ENCODE assay signal across 8 mouse cellular contexts in genomic region chr12:15816740-15817178, GRCm38 (mm10). TPM values are rescaled to one million over a fixed set of nuclear protein-coding genes. Genes with fewer than 3 reads are reported as not detected.
DNase-seq lines count a peak whose midpoint lies in the region; ATAC-seq and TF ChIP-seq lines count a peak whose summit lies in the region.

Gene Trib2, minus strand, starts transcription at chr12:15816922.

- peak; percentile 78 for TF ChIP-seq CTCF in gastrocnemius, adult 2 months (IDR thresholded peaks at IDR 0.05)

- H3K9ac ChIP-seq in hindbrain, embryonic 16.5 days (ENCODE audit: low read depth, low read length): peak within 1 kb of the TSS; percentile 95

- peak within 1 kb of the TSS; percentile 97 for H3K4me3 ChIP-seq in gastrocnemius, adult 2 months
- H3K4me3 ChIP-seq in hindbrain, embryonic 16.5 days (ENCODE audit: low read length): peak within 1 kb of the TSS; percentile 85

- peak; percentile 94 for ATAC-seq in hindbrain, embryonic 16.5 days
- ATAC-seq in megakaryocyte, adult 5-6 weeks (ENCODE audit: poor library complexity, severe bottlenecking): peak; percentile 78

- intact Hi-C loops in gastrocnemius, adult 2 months (cut with DNase I): loop anchor here (1.0 to 10.0 kb wide), 10 partner anchors 34 to 716 kb away; no protein-coding TSS in a partner anchor

- H3K4me1 ChIP-seq in hindbrain, embryonic 16.5 days (ENCODE audit: control insufficient read depth, insufficient read depth, low read depth, low read length): peaks cover 3% of the 10 kb centered on the region; the same call in 1 of the 2 replicates

- no peaks in the 10 kb centered on the region for H3K27me3 ChIP-seq in hindbrain, embryonic 16.5 days (replicated peaks; ENCODE audit: control insufficient read depth, insufficient read depth, low read length)

- H3K4me2 ChIP-seq in hindbrain, embryonic 16.5 days (ENCODE audit: low read length): peak within 1 kb of the TSS; percentile 78

- WGBS in hindbrain, embryonic 16.5 days: 0% methylated on average over 40 of the region's 50 CpGs

- peak within 1 kb of the TSS; percentile 100 for H3K27ac ChIP-seq in gastrocnemius, adult 2 months
- peak within 1 kb of the TSS; percentile 99 for H3K27ac ChIP-seq in hindbrain, embryonic 16.5 days (ENCODE audit: low read depth, low read length)

- H3K9me3 ChIP-seq in hindbrain, embryonic 16.5 days (ENCODE audit: control insufficient read depth, low read length): no peaks in the 10 kb centered on the region

- no peaks in the 10 kb centered on the region for H3K36me3 ChIP-seq in hindbrain, embryonic 16.5 days (ENCODE audit: control insufficient read depth, insufficient read depth, low read length)

- DNase-seq in ZHBTc4 (ENCODE audit: low read depth, low spot score): peak; percentile 95
- peak; percentile 84 to 95 for DNase-seq in cerebellum, postnatal 4 days (ENCODE audit: low spot score in 2 of 2)
- DNase-seq in gastrocnemius, adult 2 months: peak; percentile 97
- DNase-seq in left cerebral cortex, adult 8-10 months (ENCODE audit: low spot score in 2 of 2): peak; percentile 82 to 91
- DNase-seq in right cerebral cortex, adult 2 months (ENCODE audit: low spot score in 2 of 2): peak; percentile 86 to 93
- DNase-seq in urinary bladder, postnatal 10 days (ENCODE audit: low spot score): peak; percentile 31

RNA-seq across cellular contexts. Expression of gene Trib2, which starts in this region (rescaled TPM):
- total RNA-seq in gastrocnemius, adult 2 months (2021): 10 to 100 TPM; 10.0 to 17.8 TPM
- 124 and 142 TPM in 2 replicates for polyA plus RNA-seq in hindbrain, embryonic 16.5 days (2015; fragmentation: Nextera tagmentation; extraction: Ambion mirVana)
- 10 to 100 TPM; 28.2 to 36.8 (median 30.9) TPM for total RNA-seq in left cerebral cortex, adult 8-10 months (2022)
- total RNA-seq in megakaryocyte, adult 5-6 weeks (2015): 0.96 and 1.0 TPM in 2 replicates
- 0.33 and 0.57 TPM in 2 replicates for total RNA-seq in megakaryocyte, adult 5-6 weeks (2017)

Comparison
In these comparisons a context has a peak if more than half of its experiments do, and no peak if none do; other contexts are left out.
1. Peak in every context shown above with its lines: DNase-seq, ATAC-seq, H3K4me3 ChIP-seq and H3K27ac ChIP-seq.
2. RNA of gene Trib2 (total RNA-seq): 28.2 to 36.8 TPM in left cerebral cortex, adult 8-10 months and 10.0 to 17.8 TPM in gastrocnemius, adult 2 months; 0.33 to 1.0 TPM in megakaryocyte, adult 5-6 weeks; every median in the first group is over 4 times any median in the second.
3. DNase-seq: peak in every context shown above with its lines; median percentile 97 in gastrocnemius, adult 2 months; 95 in ZHBTc4; 90 in cerebellum, postnatal 4 days; 90 in right cerebral cortex, adult 2 months; 86 in left cerebral cortex, adult 8-10 months; 31 in urinary bladder, postnatal 10 days.